Mouse (Mus musculus): ENCODE measurements around the gene Lgals3bp.

Lgals3bp gene

DNA sequence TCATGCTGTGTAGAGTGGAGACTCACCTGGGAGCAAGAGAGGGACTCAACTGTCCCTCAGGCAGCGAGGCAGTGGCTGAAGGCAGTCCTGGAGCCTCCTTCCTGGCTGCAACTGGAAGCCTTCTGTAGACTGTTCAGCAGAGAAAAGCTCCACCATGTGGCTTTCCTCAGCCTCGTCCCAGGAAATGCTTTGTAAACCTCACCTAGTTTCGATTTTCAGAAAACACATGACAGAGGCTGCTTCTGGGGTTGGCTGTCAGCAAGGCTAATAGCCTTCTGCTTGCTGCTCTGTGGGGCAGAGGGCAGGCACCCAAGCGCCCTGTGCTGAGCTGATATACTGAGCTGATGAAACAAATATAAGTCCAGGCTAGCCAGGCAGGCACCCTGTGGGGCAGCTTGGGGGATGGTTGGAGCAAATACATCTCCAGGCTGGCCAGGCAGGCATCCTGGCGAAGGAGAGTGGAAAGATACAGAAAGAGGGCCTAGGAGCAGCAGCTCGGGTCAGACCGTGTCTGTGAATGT, at the start of gene Lgals3bp:
Gene Lgals3bp (minus strand): TSS at position 333 of the 521 bp plus-strand sequence.
- DNase-seq (ENCODE audit: low read depth), result no peak

DNA sequence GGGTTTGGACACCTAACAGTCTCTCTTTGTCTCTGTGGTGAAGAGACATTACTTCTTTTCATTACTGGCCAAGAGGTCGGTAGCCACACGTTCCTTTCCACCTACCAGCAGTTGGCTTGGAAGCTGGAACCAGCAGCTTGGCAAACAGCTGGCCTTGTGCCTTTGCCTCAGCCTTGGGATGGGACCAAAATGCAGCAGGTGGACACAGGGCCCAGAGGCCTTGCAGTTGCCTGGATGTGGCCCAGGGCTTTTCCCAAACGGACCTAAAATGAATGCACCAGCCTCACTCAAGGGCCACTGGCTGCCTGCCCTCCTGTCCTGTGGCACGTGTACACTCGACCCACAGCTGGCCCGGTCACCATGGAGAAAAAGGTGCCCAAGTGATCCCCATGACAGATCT, 49.3 kb upstream of the Lgals3bp start:
- DNase-seq (ENCODE audit: low read depth), result no peak

DNA sequence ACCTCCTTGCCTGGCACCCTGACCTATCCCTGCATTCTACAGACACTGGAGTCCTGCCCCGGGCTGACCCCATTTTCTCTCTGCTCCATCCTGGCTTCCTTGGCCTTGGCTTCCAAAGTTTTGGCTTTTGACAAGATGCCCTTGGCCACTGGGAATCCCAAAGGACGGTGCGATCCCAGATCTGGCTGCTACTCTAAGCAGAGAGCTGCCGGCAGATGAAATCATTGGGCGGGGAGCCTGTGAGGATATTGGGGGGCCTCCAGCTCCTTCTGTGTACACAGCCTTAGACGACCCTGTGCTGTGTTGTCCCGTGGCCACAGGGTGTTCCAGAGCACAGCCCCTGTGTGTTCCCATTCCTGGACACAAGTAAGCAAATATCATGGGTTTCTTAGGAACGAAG, 46.5 kb upstream of the Lgals3bp start:
- no peak for DNase-seq (ENCODE audit: low read depth)

DNA sequence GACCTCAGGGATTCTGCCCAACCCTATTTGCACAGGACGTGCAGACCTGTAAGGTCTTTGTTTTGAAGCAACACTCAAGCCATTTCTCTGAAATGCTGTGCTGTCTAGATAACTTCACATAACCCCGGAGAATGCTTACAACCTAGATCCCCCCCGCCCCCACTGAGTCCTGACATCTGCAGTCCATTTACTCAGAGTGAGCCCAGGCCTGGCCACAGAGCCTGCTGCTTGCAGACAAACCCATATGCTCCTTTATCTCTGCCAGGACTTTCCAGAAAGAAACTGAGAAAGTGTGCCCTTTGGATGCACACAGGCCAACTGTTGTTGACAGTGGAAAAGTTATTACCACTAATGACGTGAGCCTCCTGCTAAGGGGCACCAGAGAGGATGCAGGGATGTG, 45.5 kb upstream of the Lgals3bp start:
- DNase-seq (ENCODE audit: low read depth), result no peak

DNA sequence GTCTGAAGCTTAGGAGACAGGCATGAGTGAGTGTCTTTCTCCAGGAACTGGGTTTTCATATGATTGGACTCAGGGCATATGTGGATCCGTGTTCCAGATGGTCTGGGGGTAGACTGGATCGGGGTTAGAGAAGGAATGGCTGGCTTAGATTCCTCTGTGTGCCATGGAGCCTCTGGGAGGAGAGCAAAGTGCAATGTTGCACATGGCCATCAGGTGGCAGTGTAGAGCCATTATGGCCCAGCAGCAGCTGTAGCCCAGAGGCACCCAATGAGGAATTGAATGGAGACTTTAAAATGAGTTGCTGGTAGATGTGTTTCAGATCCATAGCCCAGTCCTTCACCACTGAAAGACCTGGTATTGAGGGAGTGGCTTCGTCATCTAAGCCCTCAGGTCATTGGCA, 44.0 kb upstream of the Lgals3bp start:
- peak; percentile 57 for DNase-seq (ENCODE audit: low read depth)

DNA sequence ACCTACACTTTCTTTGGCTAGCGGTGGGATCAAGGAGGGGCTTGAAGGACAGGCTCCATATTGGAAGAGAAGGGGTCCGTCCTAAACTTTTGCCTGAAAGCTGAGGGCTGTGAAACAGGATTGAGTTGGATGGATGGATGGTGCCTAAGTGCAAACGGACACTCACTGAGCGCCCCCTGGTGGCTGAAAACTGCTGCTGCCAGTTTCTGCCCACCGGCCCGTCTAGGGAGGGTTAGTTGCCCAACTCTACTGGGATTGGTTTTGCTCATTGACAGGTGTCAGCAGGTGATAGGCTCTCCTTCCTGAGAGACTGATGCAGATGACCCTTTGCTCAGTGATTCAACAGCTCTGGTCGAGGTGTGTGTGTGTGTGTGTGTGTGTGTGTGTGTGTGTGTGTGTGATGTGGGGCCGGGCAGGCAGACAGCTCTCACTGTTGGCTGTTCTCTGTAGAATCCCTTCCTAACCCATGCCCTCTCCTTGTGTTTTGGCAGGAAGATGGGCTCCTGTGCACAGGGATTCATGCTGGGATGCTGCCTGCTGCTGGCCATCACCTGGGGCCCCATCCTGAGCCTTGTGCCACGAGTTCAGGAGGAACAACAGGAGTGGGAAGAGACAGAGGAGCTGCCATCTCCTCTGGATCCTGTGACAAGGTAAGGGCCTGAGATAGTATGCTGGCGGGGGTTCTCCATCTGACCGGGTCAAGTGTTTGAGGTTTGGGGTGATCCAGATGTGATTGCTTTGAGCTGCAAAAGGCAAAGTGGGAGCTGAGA, 41.5 kb upstream of the Lgals3bp start:
- no peak for DNase-seq (ENCODE audit: low read depth)

DNA sequence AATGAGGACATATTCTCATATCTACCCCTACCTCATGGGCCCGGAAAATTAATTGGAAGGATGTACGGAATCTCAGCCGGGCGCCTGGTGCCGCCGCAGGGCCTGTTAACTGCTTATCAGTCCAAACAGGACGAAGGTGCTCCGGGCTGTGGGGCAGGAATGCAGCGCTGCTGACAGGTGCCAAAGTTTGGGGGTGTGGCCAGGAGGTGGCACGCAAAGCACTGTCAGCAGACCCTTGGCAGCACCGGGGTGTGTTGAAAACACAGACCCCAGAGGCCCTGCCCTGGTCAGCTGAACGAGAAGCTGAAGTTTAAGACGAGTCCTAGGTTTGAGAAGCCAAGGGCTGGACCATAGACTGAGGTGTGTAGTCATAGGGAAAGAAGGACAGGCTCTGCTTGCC, 40.8 kb upstream of the Lgals3bp start:
- DNase-seq (ENCODE audit: low read depth), result no peak

DNA sequence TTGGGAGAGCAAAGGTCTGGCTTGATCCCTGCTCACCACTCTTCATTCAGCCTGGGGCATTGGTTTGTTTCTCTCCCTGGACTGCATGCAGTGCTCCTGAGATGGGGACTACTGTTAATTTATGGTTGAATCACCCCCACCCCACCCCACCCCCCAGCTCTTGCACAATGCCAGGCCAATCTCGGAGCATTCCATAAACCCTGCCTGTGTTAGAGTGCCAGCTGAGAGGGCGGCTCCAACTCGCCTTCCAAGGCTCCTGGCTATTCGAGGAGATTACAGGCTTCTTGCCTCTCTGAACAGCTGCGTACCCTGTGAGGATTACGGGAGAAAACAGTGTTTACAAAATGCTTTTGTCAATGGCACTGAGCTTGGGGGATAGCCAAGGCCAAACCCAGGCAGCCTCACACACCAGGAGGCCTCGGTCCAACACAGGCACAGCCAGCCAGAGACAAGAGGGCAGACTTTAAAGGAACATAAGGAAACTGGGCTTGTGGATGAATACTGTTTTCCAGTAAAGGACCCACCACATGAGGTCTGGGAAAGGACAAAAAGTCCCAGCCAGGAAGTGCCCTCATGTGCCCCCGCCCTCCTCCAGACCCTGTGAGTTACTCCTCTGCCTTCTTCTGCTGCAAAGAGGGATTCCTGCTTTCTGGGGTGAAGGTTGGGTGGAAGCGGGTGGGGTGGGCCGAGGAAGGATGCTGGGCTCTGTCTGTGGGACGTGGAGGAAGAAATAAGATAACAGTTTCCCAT, 36.9 kb upstream of the Lgals3bp start:
- DNase-seq (ENCODE audit: low read depth), result no peak

DNA sequence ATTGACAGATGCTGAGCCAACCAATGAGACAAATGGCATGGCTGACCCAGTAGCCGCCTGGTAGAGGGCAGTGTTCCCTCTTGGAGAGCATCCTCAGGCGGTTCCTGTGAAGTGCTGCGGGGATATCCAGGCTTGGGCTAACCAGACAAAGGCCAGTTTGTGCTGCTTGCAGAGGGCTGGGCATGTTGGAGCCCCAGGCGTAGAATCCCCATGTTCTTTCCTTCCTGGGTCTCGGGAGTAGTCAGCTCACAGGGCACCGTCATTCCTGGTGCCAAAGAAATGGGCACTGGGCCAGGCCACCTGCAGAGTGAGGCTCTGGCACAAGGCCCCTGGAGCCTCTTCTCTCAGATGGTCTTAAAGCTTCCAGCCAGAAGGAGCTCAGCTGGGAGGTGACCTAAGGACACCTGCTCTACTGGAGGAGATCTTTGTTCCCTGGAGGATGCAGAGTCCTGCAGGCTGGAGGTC, 34.6 kb upstream of the Lgals3bp start:
- no peak for DNase-seq (ENCODE audit: low read depth)

DNA sequence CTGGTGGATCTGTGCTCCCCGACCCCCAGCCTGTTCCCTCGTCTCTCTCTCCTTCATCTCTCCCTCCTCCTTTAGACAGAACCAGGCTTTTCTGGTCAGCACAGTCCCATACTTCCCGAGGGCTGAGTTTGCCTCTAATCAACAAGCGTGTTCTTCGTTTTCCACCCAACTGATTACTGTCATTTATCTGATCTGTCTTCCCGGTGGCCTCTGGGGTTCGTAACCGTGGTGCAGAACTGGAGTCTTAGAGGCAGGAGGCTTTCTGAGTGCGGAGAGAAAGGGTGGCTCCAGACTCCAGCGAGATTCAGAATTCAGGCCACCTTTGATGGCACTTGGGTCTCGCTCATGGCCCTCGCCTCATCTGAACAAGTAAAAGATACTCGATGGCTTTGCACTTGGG, 32.2 kb upstream of the Lgals3bp start:
- DNase-seq (ENCODE audit: low read depth), result no peak

DNA sequence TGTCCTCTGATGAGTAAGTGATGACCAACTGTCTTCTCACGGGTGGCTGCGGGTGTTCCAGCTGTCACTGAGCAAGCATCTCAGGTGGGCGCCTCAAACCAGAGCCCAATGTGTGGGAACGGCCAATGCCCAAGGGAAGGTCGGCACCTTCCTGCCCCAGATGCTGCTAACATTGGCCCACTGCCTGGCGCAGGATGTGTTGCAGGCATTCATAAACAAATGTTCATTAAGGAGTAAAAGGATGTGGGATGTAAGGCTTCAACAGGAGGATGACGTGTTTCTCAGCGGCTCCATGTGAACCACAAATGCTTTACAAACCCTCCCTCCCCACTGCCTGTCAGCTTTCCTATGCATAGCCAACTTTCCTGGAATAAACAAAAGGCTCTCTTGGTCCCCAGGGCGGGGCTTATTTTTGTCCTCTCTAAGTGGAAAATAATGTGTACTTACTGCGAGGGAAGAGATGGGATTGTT, 31.5 kb upstream of the Lgals3bp start:
- DNase-seq (ENCODE audit: low read depth), result no peak

DNA sequence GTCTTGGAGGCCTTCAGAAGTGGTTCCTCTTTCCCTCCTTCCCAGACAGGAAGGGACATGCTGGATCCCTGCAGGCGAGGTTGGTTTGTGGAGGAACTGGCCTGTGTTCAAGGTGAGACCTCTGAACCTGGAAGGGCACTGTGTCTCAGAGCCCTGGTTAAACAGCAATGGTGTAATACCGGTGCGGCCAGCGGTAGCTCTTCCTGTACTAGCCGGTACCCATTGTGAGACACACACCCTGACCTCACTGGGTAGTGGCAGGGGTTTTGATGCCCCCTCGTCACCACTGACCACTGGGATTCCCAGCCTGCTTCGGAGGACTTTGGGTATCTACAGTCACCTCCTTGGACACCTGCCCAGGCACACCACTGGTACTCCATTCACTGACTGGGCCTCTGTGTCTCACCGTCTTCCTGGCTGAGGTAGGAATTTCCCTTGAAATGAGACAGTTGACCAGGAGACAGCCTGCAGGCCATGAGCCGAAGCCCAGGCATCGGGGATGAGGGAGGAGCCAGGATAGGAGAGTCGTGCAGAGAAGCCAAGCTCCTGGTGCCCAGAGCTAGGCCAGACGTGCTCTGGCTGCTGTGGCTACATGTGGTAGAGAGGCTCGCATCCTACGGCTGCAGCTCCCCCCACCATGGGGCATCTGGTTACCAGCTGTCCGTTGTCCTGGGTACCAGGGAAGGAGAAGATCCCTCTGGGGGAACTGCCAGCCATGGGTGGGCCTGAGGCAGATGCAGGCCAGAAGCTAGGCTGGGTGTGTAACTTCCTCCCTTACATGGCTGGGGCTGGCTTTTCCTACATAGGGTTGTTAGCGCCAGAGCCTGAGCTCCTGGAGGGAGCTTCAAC, 29.4 kb upstream of the Lgals3bp start:
- DNase-seq (ENCODE audit: low read depth), result no peak

DNA sequence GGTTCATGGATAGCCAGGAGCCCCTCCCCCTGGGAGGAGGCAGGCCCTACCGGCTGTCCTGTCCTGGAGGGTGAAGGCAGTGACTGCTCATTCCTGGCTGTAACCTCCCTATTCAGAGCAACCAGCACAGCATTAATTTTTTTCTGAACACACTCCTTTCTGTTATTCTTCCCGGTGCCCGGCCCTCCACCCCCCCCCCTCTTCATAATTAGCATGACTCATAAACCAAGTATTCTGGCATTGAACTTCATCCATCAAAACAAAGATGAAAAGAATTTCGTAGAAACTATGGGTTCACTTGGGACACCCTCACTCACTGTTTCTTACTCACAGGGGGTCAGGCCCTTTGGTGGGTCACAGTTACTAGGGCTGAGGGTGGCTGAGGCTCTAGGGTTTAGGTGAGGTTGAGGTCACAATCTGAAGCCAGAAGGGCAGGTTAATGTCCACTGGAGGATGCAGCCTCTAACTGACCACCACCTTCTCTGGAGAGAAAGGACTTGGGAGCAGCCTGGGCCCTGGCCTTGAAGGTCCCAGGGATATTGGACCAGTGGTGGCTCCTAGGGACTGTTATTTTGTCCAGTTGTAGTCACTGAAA, 28.5 kb upstream of the Lgals3bp start:
- no peak for DNase-seq (ENCODE audit: low read depth)

DNA sequence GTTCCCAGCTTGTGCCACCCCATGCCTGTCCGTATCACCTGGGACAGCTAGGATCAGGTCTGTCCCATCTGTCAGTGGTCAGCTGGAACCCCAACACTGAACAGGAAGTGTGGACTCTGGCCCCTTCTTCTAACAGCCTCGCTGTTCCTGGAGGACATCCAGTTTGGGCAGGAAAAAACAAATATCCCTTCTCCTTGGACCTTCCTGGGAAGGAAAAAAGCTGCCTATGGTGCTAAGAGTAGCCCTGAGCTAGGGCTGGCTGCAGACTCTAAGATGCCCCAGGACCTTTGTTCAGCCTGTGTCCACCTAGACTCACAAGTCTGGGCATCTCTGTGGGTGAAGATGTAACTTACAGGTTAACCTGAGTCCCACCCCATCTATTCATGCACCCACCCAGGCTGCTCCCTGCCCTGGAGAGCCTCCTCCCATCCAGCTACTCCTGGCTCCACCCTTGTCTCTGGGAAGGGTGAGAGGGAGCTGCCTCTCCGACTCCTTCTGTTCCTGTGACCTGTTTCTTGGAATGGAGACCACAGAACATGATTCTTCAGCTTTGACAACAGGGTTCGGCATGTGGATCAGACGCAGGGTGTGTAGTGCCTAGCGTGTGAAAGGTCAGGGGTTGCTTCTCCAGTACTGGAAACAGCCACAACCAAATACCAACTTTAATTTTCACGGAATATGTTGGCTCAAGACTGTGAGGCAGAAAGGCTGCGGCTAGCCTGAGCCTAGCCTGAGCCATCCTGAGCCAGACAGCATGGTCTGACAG, 27.2 kb upstream of the Lgals3bp start:
- no peak for DNase-seq (ENCODE audit: low read depth)

DNA sequence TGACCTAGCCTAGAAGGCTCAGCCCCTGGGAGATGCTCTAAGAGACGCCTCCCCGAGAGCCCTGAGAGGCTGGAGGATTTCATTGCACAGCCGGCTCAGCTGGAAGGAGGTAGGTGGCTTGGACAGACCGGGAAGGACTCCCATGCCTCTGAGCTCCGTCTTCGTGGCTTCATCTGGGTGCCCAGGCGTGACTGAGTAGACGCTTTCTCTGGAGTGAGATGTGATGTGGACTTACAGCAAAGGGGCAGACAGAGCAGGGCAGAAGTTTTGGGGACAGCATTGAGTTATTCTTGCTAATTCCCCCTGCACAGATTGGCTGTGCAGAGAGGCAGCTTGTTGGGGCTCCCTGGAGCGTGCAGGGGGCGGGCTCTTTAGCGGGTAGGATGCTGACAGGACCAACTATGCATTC, 26.6 kb upstream of the Lgals3bp start:
- DNase-seq (ENCODE audit: low read depth), result no peak

DNA sequence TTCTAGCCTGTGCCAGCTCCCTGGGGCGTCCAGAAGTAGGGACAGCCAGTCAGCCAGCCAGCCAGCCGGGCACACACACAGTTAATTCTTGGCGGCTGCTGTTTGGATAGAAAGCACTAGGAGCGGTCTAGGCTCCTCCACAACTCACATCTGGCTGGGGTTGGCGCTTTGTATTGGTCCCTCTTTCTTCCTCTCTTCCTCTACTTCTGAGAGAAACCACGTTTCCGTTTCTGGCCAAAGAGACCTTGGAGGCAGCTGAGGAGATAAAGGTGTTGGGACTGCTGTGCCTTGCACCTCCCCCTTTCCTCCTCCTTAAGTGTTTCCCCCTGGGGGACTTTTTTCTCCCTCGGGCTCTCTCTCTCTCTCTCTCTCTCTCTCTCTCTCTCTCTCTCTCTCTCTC, 26.1 kb upstream of the Lgals3bp start, which contains the start of gene C1qtnf1:
Gene C1qtnf1 (plus strand): TSS at position 218 of the 400 bp plus-strand sequence.
- no peak for DNase-seq (ENCODE audit: low read depth)

DNA sequence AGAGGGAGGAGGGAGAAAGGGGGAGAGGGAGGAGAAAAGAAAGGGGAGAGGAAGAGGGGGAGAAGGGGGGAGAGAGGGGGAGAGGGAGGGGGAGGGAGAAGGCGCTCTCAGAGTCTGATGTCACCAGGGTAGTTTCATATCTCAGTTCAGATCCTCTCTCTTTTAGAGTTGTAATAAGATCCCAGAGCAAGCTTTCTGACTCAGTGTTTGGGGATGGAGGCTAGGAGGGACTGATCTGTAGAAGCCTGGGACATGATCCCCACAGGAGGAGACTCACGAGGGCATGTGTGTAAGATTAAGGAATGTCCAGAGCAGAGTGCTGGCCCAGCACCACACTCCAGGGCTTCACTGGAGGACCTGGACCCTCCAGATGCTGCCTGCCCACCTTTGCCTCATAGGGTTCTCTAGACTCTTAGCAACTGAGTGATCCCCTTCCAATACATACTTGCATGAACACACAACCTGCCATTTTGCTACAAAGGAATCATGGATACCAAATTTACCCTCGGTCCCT, 25.4 kb upstream of the Lgals3bp start:
- no peak for DNase-seq (ENCODE audit: low read depth)

DNA sequence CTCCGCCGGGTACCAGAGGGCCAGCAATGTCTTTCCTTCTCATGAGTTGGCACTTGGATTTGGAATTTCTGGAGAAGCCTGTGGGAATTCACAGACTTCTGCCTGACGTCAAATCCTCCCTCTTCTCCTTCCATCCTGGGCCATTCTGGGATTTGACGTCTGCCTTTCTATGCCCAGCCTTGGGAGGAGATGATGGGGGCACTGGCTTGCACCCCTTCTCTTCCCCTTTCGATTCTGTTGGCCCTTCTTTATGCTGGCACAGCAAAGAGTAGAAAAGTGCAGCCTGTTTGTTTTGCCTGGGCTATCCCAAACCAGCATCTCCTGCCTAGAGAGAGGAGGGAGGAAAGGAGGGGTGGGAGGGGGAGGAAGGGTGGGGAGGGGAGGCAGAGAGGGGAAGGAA, 24.9 kb upstream of the Lgals3bp start:
- no peak for DNase-seq (ENCODE audit: low read depth)

DNA sequence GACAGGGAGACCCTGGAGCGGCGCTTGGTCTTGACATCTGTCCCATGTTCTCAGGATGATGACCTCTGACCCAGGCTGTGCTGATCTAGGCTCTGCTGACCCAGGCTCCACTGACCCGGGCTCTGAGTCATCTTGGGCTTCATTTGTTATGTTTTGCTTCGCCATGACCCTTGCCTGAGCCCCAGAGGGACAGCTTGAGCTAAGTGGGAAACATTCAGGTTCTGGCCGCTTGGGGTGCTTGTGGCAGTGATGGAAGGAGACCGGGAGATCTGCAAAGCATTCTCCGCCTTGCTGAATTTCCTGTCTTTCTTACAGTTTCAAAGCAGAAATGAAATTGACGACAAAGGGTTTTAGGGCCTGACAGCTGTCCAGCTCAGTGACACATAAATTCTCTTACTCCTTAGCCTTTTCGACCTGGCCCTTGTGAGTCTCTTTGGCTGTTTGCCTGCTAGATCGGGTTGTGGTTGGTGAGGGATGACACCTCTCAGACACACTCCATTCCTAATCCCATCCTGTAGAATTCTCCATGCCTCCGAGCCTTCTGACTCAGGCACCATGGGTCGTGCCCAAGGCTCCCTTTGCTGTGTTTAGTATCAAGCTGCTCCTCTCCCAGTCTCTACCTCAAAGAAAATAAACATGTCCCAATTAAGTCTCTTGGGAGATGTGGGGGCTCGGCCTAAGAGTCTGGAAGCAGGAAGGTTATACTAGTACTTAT, 22.9 kb upstream of the Lgals3bp start:
- DNase-seq (ENCODE audit: low read depth), result no peak

Measured in c-Kit-positive CD71-positive TER-119-negative erythroid progenitor cells, embryonic 14.5 days (primary cell).